Mouse (Mus musculus): Measurements from ENCODE around the gene Gm9821. TPM values are rescaled to one million over a fixed set of nuclear protein-coding genes. Genes with fewer than 3 reads are reported as not detected.

The Gm9821 gene
- total RNA-seq, 2 experiments from 2014 or later = not detected

DNA sequence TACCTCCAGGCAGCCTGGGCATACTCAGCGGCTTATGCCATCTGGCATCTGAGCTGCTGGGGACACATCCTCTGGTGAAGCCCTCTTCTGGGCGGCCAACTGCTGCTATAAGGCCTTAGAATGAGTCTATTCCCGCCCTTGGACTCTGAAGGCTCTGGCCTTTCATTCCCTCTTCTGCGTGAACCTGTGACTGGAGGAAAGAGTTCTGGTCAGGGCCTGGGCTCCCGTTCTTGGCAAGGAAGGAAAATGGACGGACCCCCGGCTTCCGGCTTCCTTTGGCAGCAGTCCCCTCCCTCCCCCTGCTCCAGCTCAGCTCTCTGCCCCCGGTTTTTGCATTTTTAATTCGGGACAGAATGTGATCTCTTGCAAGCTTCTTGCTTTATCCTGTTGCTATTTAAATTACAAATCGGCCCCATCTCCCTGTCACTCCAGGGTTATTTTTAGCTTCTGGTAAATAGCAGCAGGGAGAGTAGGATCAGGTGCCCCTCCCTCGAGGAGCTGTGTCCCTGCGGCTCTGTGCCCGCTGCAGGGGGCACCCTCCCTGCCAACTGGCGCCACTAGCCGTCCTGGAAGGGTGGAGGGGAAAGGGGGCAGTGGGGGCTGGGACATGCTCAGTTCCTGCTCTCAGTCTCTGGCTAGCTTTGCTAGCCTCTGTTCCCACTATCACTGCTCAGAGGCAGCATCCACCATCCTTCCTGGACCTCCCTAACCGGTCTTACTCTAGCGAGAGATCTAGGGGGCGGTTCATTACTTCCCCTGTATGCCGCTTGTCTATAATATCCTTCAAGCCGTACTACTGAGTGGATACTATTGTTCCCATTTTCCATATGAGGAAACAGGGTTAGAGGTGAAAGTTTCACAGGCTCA is 26.0 kb downstream of the Gm9821 start:
- DNase-seq = peak; percentile 70 to 81

- peak in 1 of 2 experiments; percentile 40 for DNase-seq
These were observed 26.6 kb downstream of the Gm9821 start for GRCm38 (mm10) chr2:91972121-91972566.

GRCm38 (mm10) chr2:91973416-91974135 is 28.1 kb downstream of the Gm9821 start:
- DNase-seq = no peak

- DNase-seq = no peak
These were observed 30.4 kb downstream of the Gm9821 start, which contains the start of gene Dgkz for GRCm38 (mm10) chr2:91975581-91976541. Gene Dgkz (minus strand): TSS chr2:91975864.

DNA sequence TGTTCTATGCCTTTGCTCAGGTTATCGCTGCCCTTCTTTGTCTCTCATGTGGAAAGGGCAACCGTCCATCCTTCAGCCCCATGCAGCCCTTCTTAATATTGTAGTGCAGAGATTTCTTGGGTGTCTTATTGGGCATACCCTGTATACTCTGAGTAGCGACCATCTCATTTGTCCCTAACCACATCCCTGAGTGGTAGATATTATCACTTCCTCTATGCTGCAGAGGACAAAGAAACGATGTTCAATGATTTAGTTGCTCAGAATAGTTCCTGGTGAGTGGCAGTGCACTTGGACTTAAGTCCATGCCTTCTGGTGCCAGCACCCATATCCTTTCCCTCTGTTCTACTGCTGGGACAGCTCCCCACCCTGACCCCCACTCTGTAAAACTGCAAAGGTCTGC is 32.5 kb downstream of the Gm9821 start:
- no peak for DNase-seq

DNA sequence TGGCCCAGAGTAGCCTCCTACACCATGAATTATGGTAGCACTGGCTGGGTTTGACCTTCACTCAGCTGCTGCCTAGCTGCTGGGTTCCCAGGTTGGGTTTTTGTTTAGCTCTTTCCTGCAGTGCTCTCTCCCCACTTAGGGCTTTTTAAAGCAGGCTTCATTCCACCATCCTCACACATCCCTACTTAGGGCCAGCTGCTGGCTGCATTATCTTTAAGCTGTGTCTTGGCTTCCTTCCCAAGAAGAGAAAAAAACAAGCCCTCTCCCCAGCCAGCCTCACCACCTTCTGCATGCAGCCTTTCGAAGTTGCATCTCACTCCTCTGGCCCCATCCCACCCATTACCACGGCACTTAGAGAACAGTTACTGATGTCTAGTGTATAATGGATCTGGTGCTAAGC is 33.0 kb downstream of the Gm9821 start:
- DNase-seq = no peak

- no peak for DNase-seq
These were observed 34.7 kb downstream of the Gm9821 start for GRCm38 (mm10) chr2:91980245-91980644.

DNA sequence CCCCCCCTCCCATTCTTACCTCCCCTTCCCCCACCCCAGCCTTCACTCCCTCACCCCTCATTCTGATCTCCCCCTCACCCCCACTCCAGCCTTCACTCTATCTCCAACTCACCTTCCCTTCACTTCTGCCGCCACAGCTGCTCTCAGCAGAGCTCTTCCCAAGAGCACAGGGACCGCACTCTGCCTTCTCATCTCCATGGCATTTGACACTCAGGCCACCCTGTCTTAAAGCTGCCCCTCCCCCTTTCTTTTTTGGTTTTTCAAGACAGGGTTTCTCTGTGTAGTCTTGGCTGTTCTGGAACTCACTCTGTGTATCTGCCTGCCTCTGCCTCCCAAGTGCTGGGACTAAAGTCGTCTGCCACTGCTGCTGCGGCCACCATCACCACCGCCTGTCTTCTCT is 35.3 kb downstream of the Gm9821 start:
- no peak for DNase-seq

DNA sequence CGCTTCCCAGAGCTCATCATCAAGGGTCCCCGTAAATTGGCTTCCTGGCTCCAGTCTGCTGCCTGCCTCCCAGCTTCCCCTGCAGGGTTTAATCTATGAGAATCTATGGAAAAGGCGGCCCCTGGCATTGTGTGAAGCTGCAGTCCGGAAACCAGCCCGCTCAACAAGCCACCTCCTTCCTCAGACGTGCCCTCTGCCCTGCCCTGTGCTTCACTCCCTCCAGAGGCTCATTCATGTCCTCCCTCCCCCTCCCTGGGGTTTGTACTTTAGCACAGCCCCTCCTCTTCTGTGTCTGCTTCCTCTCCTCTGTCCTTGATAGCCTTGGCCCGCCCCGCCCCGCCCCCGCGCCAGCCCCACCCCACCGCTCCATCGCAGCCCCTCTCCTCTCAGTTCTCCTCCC is 38.9 kb downstream of the Gm9821 start:
- DNase-seq = peak; percentile 67 to 86

DNA sequence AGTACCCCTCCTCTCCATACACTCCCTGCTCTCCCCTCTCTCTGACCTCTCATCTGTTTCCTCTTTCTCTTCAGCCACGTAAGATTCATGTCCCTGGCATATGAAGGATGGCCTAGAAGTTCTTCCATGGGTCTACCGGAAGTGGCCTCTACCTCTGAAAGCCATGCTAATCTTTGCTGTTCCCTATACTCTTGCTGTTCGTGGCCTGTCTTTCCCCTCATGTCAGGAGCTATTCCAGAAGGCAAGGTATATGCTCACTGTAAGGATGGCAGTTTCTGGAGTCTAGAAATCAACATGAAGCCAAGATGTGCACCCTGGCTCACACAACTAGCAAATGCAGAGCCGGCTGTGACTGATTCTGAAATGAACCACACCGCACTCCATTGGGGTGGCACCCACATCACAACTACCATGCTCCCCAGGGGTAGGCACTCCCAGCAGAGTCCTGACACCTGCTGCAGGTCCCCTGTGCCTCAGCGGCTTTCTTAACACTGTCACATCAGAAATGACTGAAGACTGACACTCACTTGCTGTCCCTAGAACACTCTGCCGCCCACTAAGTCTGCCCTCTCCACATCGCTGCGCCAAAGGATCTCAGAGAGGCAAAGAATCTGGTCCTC is 39.5 kb downstream of the Gm9821 start:
- no peak for DNase-seq

DNA sequence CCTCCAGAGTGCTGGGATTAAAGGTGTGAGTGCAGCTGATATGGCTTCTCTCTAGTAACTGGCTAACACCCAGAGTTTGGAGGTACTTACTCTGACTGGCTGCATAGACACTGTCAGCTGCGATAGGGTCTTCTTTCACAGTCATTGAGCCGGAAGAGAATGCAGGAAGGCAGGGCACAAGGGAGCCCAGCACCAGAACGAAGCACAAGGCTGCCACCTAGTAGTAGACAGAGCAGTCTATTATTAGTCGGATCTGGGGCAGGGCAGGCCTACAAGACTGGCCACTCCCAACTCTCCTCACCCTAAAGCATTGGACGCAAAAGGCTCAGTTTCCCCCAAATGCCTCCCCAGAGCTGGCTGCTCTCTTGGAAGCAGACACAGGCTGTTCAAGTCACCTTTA is 40.6 kb downstream of the Gm9821 start:
- DNase-seq = peak in 1 of 2 experiments; percentile 55

- peak; percentile 72 to 97 for DNase-seq
These were observed 42.0 kb downstream of the Gm9821 start for GRCm38 (mm10) chr2:91987542-91987941.

- DNase-seq = no peak
These were observed 44.2 kb downstream of the Gm9821 start for GRCm38 (mm10) chr2:91989750-91990149.

DNA sequence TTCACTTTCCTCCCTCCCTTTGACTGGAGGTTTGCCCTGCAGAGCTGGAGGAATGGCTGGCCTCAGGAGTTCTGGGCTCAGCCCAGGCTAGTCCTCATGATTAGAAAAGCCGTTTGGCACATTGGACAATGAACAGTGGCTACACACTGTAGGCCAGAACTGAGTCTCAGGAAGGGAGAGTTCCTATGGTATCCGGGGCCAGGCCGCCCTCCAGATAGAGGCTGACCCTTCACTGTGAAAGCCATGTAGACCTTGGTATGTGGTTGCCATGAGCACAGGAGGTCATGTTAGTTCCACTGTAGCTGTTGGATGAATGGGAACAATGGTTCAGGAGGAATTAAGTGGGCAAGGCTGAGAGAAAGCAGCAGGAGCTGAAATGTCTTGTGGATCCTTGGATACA is 47.9 kb downstream of the Gm9821 start:
- no peak for DNase-seq

DNA sequence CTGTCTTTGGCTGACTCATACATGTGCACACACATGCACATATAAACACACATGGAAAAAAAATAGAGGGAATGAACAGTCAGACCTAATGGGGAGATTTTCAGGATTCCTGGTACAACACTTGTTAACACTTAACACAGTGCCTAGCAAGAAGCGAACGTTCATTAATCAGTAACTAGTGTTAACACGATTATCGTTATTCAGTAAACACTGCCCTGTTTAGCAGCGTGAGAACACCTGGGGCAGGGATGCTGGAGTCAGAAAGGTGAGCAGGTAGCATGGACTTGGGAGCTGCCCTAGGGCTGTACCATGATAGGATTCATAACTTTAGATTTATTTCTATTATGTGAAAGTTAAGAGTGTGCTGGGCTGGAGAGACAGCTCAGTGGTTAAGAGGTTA is 50.5 kb downstream of the Gm9821 start:
- DNase-seq = no peak

Small RNAs within 50 kb of the gene (microRNA-seq; reads per million reads assigned to microRNA genes)
- gene Mir6999 = 0.38 to 1.1 reads per million in 2 experiments

Other genes starting within 250 kb of the Gm9821 start
- 10 to 100 TPM; 49.7 to 53.9 TPM for gene Atg13, start 235.1 kb upstream of the Gm9821 start, total RNA-seq (2021)
- 1 to 10 TPM; 8.0 to 8.4 TPM for gene Harbi1, start 234.9 kb upstream of the Gm9821 start, total RNA-seq (2021)
- 10 to 100 TPM; 14.5 to 16.6 TPM for gene Ambra1, start 215.6 kb upstream of the Gm9821 start, total RNA-seq (2021)
- gene Chrm4, start 18.5 kb upstream of the Gm9821 start, total RNA-seq (2021) = not detected
- 1 to 10 TPM; 2.3 to 2.9 TPM for gene Mdk, start 13.4 kb upstream of the Gm9821 start, total RNA-seq (2021)
- 10 to 100 TPM; 33.8 to 35.9 TPM for gene Dgkz, start 30.2 kb downstream of the Gm9821 start, total RNA-seq (2021)
- gene Creb3l1, start 78.8 kb downstream of the Gm9821 start, total RNA-seq (2021) = 1 to 10 TPM; 4.3 to 6.5 TPM
- 10 to 100 TPM; 23.8 to 25.3 TPM for gene Phf21a, start 147.4 kb downstream of the Gm9821 start, total RNA-seq (2021)

Data from heart, adult 18-20 months (tissue).